Mouse (Mus musculus): ENCODE results near the gene Plcb2.

DNA sequence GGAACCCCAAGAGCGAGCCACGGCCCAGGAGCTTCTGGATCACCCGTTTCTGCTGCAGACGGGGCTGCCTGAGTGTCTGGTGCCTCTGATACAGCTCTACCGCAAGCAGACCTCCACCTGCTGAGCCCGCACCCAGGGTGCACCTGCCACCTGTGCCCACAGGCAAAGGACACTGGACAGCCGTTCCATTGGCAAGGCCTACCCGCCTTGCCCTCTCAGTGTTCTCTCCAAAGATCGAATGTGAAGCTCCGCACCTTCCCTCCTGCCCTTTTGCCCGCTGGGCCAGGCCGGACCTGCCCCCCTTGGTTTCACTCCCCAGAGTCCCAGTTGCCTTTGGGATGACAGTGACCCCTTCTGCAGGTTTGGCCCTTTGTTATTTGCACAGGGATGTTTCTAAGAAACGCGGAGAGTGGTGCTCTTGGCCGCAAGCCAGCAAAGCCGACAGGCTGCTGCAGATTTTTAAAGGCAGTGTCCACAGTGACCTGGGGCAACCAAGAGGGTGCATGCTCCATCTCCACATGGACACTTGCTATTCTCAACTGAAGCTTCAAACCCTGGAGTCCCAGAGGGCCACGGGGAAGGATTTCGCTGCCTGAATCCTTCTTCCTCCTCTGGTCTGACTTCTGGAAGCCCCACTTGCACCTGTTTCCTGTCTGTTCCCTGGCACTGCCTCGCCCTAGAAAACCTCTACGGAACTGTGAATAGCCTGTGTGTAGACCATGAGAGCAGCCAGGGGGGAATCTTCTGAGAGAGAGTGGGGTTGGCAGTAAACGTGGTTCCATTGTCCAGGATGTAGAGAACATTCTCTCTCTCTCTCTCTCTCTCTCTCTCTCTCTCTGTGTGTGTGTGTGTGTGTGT lies 31.6 kb downstream of the Plcb2 start:
- TF ChIP-seq POLR2A (IDR thresholded peaks at IDR 0.05; ENCODE audit: low read depth, low read length): no peak
- TF ChIP-seq CTCF (IDR thresholded peaks at IDR 0.05; ENCODE audit: borderline replicate concordance, insufficient read depth, low read length): no peak

Measured in embryonic fibroblast, embryonic 13.5 days (primary cell).